Mouse (Mus musculus): ENCODE measurements at regions not wholly inside any gene's neighbourhood (a gene's known extent, or its start where the extent isn't known, plus 50 kb on each side); places are given as distances from the start of the nearest gene placed in this dataset.
A peak's percentile ranks its signal among the peaks of the same experiment; 100 is the strongest.

GRCm38 (mm10) chr16:30118876-30119275, 54.7 kb downstream of the Hes1 start:
- no peak for DNase-seq (ENCODE audit: low spot score)

GRCm38 (mm10) chr16:30120330-30121265, 56.4 kb downstream of the Hes1 start:
- DNase-seq (ENCODE audit: low spot score), result no peak

DNA sequence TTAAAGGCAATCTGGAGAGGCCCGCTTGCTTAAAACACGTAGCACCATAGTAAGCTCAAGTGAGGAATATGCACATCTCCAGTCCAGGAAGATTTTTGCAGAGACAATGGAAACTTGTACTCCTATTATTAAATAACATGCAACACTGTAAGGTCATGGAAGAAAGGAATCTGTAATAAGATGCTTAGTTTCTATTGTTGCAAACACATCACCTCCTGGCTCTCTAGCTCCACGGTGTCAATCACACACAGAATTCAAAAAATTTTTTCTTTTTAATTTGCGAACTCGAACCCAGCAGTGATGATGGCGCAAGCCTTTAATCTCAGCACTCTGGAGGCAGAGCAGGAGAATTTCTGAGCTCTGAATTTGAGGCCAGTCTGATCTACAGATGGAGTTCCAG, 57.4 kb downstream of the Hes1 start:
- no peak for DNase-seq (ENCODE audit: low spot score)

- no peak for DNase-seq (ENCODE audit: low spot score)
Measured at GRCm38 (mm10) chr16:30122211-30123070, 58.3 kb downstream of the Hes1 start.

GRCm38 (mm10) chr16:30127015-30127414, 62.8 kb downstream of the Hes1 start:
- no peak for DNase-seq (ENCODE audit: low spot score)

- DNase-seq (ENCODE audit: low spot score), result no peak
Measured at GRCm38 (mm10) chr16:30128787-30129186, 64.6 kb downstream of the Hes1 start.

DNA sequence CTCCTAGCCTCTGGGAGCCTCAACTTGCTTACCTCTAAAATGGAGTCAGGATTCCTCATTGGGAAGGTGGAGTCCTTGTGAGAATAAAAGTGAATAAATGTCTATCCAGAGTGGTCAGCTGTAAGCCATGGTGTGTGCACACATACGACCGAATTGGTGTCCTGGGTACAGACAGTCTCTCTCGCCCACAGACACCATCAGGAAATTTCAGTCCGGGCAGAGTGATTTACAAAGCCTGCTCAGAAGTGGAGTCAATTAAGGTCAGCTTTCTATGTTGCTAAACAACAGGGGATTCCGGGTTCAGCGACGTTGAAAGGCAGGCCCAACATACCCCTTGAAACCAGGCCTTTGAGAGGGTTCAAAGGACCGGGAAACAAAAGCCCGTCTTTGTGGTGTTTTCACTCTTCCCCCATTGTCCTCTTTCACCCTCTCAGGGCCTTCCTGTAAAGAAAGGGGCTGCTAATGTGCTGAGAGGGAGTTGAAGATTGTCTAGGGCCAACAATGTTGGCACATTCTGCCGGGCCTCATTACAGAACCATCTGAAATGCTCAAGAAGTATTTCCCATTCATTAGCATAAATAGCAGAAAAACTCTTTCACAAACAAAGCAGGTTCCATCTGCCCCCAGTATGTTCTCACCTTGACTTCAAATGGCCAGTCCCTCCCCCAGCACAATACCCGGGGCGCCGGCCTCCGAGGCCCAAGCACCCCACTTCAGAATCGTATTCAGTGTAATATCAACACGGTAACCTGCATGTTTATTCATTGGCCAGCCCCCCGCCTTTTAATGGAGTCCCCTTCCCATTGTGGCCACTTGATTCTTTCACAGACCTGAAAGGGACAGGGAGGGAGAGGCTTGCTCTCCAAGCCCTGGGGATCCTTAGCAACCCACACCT, 65.3 kb downstream of the Hes1 start:
- DNase-seq (ENCODE audit: low spot score), result no peak

GRCm38 (mm10) chr16:30130113-30130471, 65.9 kb downstream of the Hes1 start:
- no peak for DNase-seq (ENCODE audit: low spot score)

GRCm38 (mm10) chr16:30132086-30132485, 67.9 kb downstream of the Hes1 start:
- DNase-seq (ENCODE audit: low spot score), result no peak

GRCm38 (mm10) chr16:30134642-30135165, 70.5 kb downstream of the Hes1 start:
- DNase-seq (ENCODE audit: low spot score), result no peak

GRCm38 (mm10) chr16:30136849-30137248, 72.7 kb downstream of the Hes1 start:
- DNase-seq (ENCODE audit: low spot score), result no peak

- no peak for DNase-seq (ENCODE audit: low spot score)
Measured at GRCm38 (mm10) chr16:30137812-30138211, 73.6 kb downstream of the Hes1 start.

DNA sequence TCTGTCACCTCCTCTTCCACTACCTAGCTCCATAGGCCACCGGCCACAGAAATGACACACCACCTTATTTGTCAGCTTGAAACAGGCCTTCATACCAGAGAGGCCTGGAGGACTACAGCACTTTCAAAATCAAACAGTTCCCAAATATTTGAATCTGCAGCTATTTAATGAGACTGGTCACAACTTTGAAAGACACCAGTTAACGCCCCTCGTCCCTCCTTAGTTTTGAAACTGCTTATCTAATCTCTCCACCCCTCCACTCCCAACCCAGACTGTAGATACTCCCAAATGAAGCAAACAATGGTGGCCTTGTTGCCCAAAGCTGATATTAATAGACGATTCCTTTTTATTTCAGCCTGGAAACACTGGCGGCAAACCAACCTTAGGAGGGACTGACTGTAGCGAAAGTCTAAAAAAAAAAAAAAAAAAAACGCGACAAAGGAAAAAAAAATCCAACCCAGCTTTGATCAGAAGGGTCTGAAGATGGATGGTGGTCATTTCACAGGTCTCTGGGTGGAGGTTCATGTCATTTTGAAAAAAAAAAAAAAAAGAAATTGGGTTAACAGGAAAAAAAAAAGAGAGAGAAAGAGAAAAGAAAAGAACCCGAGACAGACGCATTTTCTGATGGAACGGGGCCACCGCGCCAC, 80.8 kb downstream of the Hes1 start:
- DNase-seq (ENCODE audit: low spot score), result no peak

GRCm38 (mm10) chr16:30145465-30146207, 81.5 kb downstream of the Hes1 start:
- DNase-seq (ENCODE audit: low spot score), result peak; percentile 17

DNA sequence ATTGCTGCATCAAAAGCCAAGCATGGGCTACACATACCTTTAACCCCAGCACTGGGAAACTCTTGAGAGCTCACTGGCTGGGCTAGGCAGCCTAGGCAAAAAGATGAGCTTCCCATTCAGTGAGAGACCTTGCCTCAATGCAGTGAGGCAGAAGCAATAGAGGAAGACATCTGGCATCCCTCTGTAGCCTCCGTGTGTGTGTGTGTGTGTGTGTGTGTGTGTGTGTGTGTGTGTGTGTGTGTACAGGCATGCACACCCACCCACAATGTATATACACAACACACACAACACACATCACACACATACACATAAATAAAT, 82.0 kb downstream of the Hes1 start:
- no peak for DNase-seq (ENCODE audit: low spot score)

GRCm38 (mm10) chr16:30147296-30147695, 83.1 kb downstream of the Hes1 start:
- DNase-seq (ENCODE audit: low spot score), result no peak

DNA sequence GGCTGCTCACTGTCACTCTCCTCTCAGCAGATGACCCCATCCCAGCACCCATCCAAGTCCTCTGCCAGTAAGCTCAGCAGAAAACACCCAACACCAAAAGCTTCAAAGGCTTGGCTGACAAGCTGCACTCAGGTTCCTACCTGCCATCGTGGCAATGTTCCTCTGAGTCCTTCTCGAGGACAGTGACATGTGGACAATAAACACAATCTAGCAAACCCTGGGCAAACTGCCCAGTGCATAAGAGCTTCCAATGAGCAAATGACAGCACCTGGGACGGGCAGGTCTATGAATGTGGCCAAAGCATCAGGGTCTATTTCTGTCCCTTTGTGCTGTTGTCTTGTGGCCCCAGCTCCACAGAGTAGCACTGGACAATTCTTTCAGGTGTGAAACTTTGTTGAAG, 86.9 kb downstream of the Hes1 start:
- DNase-seq (ENCODE audit: low spot score), result no peak

DNA sequence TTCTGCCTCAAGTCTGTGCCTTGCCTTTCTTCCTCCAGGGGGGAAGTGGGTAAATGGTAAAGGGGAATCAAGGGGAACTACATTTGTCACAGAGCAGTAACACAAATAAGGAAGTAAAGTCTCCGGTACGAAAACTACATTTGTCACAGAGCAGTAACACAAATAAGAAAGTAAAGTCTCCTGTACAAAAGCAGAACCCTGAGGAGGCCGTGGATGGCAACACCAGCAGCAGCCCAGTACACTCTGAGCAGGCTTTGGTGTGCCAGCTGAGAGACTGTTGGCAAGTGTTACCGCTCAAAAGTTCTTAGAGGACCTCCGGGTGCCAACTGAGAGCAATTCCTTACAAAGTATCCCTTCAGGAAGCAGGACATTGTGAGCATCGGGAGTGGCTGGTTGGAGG, 90.9 kb downstream of the Hes1 start:
- DNase-seq (ENCODE audit: low spot score), result no peak

DNA sequence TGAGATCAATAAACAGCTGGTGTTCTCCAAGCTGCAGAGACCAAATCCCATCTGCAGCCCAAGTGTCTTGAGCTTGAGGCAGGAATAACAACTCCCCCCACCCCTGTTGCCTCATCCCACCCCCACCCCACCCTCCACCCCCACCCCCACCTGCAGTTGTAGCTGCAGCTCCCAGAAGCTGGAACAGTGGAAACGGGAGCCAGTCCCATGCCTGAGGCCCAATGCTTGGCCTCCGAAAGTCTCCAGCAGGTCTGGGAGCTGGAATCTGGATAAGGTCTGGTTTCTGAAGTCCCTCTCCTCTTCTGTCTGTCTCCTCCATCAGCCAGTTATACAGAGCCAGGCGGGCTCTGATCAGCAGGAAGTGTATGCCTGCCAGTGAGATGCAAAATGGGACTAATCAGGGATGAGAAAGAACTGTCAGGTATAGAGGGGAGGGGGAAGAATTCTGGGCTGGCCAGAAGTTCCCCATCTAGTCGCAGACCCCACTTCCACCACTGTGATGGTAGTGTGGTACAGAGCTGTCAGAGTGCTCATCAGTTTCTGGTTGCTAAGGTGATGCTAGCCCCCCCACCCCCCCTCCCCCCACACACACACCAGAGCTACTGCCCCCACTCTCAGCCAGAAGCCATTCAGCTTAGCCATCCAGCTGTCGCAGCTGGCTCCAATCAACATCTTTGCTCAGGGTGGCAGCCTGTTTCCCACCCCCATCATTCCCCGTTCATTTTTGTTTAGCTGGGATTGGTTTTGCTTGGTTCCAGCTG, 91.5 kb downstream of the Hes1 start:
- no peak for DNase-seq (ENCODE audit: low spot score)

- no peak for DNase-seq (ENCODE audit: low spot score)
Measured at GRCm38 (mm10) chr16:30158184-30158583, 94.0 kb downstream of the Hes1 start.

Measured in T-cell, adult 2 months (primary cell).